Mouse (Mus musculus): ENCODE data around the gene 1700113H08Rik.

DNA sequence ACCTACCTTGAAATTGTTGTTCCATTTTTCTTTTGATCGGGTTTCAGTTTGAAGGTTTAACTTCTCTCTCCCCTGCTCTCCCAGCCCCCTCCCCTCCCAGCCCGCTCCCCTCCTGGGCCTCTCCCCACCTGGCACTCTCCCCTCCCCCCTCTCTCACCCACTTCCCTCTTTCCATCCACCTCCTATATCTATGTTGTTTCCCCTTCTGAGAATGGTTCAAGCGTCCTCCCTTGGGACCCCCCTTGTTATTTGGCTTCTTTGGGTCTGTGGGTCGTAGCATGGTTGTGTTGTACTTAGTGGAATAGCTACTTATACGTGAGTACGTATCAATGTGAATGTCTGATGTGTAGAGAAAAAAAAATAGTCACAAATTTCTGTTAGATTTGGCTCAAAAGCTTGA is 40.9 kb downstream of the 1700113H08Rik start:
- TF ChIP-seq EP300 (IDR thresholded peaks at IDR 0.05; ENCODE audit: low read depth): no peak
- TF ChIP-seq CTCF (IDR thresholded peaks at IDR 0.05; ENCODE audit: low read depth): no peak

All from liver, embryonic 14.5 days (tissue).